Mouse (Mus musculus) embryonic facial prominence, embryonic 15.5 days (tissue): ENCODE results near the gene Rasgrp3. TPM values are rescaled to one million over a fixed set of nuclear protein-coding genes. Genes with fewer than 3 reads are reported as not detected.

ENCODE experiments used
- ATAC-seq: fragments of 200-750 bp; cut with Nextera tagmentation; 2 replicates; pipeline ENCODE4 v1.8.0; 2017; ENCODE audit warnings: low read depth, moderate TSS enrichment; ENCODE audit not compliant: insufficient number of reproducible peaks, low FRiP score, low TSS enrichment
- H3K27ac ChIP-seq: fragments of 300-500 bp; sonication (generic); replicated peaks from 2 replicates; pipeline ENCODE4 v1.5.1; 2015; ENCODE audit warnings: mild to moderate bottlenecking, inconsistent platforms
- H3K27me3 ChIP-seq: fragments of 300-500 bp; sonication (generic); 2 replicates; pipeline ENCODE4 v1.6.1; 2015; ENCODE audit warnings: inconsistent platforms
- H3K36me3 ChIP-seq: fragments of 300-500 bp; sonication (generic); 2 replicates; pipeline ENCODE4 v1.6.1; 2015; ENCODE audit warnings: mild to moderate bottlenecking, inconsistent platforms
- H3K4me1 ChIP-seq: fragments of 300-500 bp; sonication (generic); 2 replicates; pipeline ENCODE4 v1.6.1; 2015; ENCODE audit warnings: inconsistent platforms
- H3K4me2 ChIP-seq: fragments of 300-500 bp; sonication (generic); replicated peaks from 2 replicates; pipeline ENCODE4 v1.6.1; 2015; ENCODE audit warnings: mild to moderate bottlenecking, inconsistent platforms
- H3K4me3 ChIP-seq: fragments of 300-500 bp; sonication (generic); replicated peaks from 2 replicates; pipeline ENCODE4 v1.5.1; 2015; ENCODE audit warnings: mild to moderate bottlenecking, inconsistent platforms
- H3K9ac ChIP-seq: fragments of 300-500 bp; sonication (generic); 2 replicates; pipeline ENCODE4 v1.6.1; 2015; ENCODE audit warnings: inconsistent platforms
- H3K9me3 ChIP-seq: fragments of 300-500 bp; sonication (generic); replicated peaks from 2 replicates; pipeline ENCODE4 v1.6.1; 2016; ENCODE audit warnings: inconsistent platforms
- whole genome bisulfite sequencing: fragments of 180-500 bp; shearing (Covaris S2); methylation state at CpG from one replicate; pipeline ENCODE4 v1.1.7; 2015; 5-methylcytosine and 5-hydroxymethylcytosine counted together
- polyA plus RNA-seq: library from polyadenylated mRNA; unstranded; fragments of >200 nt; fragmentation: Nextera tagmentation; extraction: Ambion mirVana; gene quantifications from 2 replicates; pipeline ENCODE4 v1.2.1, GENCODE M21; 2015

The Rasgrp3 gene
- polyA plus RNA-seq, 1 experiment from 2014 or later = 10.8 TPM

DNA sequence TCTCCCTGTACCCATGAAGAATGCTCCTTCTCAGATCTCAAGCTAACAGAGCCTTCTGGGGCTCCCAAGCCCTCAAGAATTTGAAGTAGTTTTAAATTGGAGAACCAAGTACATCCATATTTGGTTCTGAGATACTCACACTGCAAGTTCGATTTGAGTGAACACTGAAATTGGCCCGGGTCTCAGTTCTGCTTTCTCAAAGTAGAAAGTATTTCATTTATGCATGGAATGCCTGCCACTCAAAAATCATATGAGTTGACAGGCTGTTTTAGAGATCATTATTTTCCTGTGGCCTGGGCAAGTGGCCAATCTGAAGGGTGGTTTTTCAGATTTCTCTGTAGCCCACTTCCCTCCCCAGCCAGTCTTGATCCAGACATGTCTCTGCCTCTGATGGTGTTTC is 36.7 kb downstream of the Rasgrp3 start:
- 25% methylated on average over 2 of the region's 2 CpGs for WGBS
- Histone ChIP-seq H3K9ac (no peak overlapping the region), H3K27ac (no peak overlapping the region), H3K4me1 (no peaks in the 10 kb centered on the region), H3K9me3 (no peaks in the 10 kb centered on the region), H3K4me3 (no peak overlapping the region), H3K4me2 (no peak overlapping the region), H3K36me3 (no peaks in the 10 kb centered on the region), H3K27me3 (no peaks in the 10 kb centered on the region)
- no peak for ATAC-seq

DNA sequence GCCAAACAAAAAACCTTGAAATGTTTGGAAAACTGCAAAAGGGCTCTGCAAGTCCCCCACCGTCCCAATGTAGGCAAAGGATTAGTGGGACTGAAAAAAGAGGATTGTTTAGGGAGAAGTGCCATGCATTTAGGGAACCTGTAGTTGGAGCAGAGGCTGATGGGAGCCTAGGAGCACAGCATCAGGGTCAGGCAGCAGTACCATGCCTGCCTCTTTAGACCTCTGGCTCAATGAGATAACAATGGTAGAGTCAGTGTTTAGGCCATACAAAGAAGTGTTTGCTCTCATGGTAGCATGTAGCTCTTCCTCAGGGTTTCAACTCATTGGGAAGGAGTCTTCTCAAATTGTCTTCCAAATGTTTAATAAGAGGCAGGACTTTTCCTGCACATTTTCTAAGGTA is 40.3 kb downstream of the Rasgrp3 start:
- no peak for ATAC-seq
- no peak overlapping the region for H3K4me3 ChIP-seq
- no peak overlapping the region for H3K9ac ChIP-seq
- no peak overlapping the region for H3K4me2 ChIP-seq
- no peaks in the 10 kb centered on the region for H3K9me3 ChIP-seq
- no peak overlapping the region for H3K27ac ChIP-seq
- H3K27me3 ChIP-seq = no peaks in the 10 kb centered on the region
- WGBS = 68% methylated on average over 1 of the region's 1 CpGs
- no peaks in the 10 kb centered on the region for H3K4me1 ChIP-seq
- H3K36me3 ChIP-seq = no peaks in the 10 kb centered on the region

DNA sequence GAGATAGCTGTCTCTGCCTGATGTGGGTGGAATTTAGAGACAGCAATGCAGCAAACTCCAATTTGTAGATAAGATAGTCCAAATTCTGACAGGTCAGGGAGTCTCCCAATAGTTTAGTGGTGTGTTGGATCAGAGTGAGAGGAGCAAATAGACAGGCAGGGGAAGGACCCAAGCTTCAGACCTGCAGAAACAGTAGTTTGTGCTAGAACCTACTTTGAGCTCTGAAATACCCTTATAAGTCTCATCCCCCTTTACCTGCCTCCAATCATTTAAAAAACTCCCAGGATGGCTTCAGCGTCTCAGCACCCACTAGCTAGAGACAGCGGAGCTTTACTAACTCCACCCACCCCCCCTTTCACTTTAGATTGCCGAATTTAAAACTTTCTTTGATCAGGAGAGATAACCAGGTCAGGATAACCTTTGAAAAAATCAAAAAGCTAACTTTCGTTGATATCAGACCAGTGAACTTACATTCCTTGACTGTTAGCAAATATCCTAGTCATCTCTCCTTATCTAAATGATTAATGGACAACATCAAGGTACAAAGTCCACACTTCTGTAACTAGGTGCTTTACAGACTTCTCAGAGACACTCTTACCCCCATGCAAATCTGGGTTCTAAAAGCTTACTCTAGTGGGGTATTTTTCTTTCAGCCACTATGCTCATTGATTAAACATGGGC is 41.2 kb downstream of the Rasgrp3 start:
- no peaks in the 10 kb centered on the region for H3K27me3 ChIP-seq
- no peak overlapping the region for H3K4me3 ChIP-seq
- ATAC-seq = no peak
- H3K27ac ChIP-seq = no peak overlapping the region
- no peaks in the 10 kb centered on the region for H3K36me3 ChIP-seq
- 72% methylated on average over 4 of the region's 4 CpGs for WGBS
- no peak overlapping the region for H3K4me2 ChIP-seq
- no peak overlapping the region for H3K9ac ChIP-seq
- no peaks in the 10 kb centered on the region for H3K9me3 ChIP-seq
- H3K4me1 ChIP-seq = no peaks in the 10 kb centered on the region

DNA sequence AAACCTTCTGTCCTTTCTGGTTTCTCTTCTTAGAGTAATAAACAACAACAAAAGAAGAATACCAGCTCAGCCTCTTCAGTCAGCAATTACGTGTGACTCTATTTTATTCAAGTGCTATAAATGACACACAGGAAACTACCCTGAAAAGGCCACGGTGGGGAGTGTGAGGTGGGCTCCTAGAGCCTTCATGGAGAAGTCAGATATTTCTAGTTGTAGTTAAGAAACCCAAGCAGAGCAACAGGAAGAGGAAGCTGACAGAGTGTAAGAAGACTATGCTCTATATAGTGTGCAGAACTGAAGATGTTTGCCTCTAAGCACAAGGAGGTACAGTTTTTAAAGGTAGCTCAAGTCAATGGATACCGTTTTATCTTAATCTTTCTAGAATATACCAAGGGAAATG is 42.0 kb downstream of the Rasgrp3 start:
- Histone ChIP-seq H3K27ac (no peak overlapping the region), H3K9ac (no peak overlapping the region), H3K4me2 (no peak overlapping the region), H3K9me3 (no peaks in the 10 kb centered on the region), H3K4me3 (no peak overlapping the region), H3K36me3 (no peaks in the 10 kb centered on the region), H3K4me1 (no peaks in the 10 kb centered on the region), H3K27me3 (no peaks in the 10 kb centered on the region)
- no peak for ATAC-seq
- 77% methylated on average over 3 of the region's 3 CpGs for WGBS

DNA sequence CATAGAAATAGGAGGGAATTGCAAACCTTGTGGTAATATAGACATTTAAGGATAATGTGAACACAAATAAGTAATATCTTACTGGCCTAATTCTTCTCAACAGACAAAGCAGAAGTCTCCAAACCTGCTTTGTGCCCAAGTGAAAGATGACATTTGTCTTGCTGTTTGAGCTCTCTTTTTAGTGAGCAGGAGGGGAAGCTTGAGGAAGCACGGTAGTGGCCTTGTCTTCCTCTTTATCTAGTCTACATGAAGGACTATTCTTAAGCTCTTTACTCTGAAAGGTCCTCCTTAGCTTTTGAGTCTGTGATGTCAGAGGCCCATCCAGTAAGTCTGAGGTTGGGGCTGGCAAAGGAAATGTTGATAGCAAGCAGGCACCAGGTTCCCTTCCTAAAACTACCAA is 43.1 kb downstream of the Rasgrp3 start:
- WGBS = 77% methylated on average over 1 of the region's 1 CpGs

DNA sequence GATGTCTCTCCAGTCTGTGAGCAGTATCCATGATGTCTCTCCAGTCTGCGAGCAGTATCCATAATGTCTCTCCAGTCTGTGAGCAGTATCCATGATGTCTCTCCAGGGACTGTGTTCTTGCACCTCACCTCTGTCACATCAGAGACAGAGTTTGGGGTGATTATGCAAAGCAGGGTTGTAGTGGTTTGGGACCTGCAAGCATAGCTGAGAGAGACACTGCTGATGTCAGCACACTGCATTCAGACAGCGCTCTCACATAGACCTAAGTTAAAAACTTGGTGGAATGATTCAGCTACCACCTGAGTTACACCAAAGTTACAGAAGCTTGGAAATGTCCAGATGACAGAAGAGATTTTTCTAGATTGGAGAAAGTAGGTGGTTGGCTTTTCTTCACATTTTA is 44.0 kb downstream of the Rasgrp3 start:
- 93% methylated on average over 2 of the region's 2 CpGs for WGBS
- H3K9ac ChIP-seq = no peak overlapping the region
- no peak overlapping the region for H3K27ac ChIP-seq
- no peaks in the 10 kb centered on the region for H3K4me1 ChIP-seq
- H3K4me3 ChIP-seq = no peak overlapping the region
- H3K9me3 ChIP-seq = no peaks in the 10 kb centered on the region
- no peaks in the 10 kb centered on the region for H3K36me3 ChIP-seq
- no peak for ATAC-seq
- H3K4me2 ChIP-seq = no peak overlapping the region
- H3K27me3 ChIP-seq = no peaks in the 10 kb centered on the region

More for the DNA sequence above, 43.1 kb downstream of the Rasgrp3 start:
- Histone ChIP-seq H3K4me3 (no peak overlapping the region), H3K36me3 (no peaks in the 10 kb centered on the region), H3K27me3 (no peaks in the 10 kb centered on the region), H3K9ac (no peak overlapping the region), H3K9me3 (no peaks in the 10 kb centered on the region), H3K4me2 (no peak overlapping the region), H3K4me1 (no peaks in the 10 kb centered on the region), H3K27ac (no peak overlapping the region)
- no peak for ATAC-seq

DNA sequence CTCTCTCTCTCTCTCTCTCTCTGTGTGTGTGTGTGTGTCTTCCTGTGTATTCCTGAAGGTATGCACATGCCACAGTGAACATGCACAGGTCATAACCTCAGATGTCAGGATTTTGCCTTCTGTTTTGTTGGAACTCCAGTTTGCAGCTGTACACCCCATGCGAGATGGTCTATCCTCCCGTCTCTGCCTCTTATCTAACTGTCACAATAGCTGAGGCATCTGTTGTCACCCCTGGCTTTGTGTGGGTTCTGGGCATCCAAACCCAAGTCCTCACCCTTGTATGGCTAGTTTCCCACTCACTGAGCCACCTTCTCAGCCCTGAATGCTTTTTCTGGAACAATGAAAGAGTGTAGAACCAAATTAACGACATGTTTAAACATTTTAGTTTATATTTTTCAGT is 44.7 kb downstream of the Rasgrp3 start:
- Histone ChIP-seq H3K4me3 (no peak overlapping the region), H3K9ac (no peak overlapping the region), H3K4me2 (no peak overlapping the region), H3K27me3 (no peaks in the 10 kb centered on the region), H3K4me1 (no peaks in the 10 kb centered on the region), H3K9me3 (no peaks in the 10 kb centered on the region), H3K27ac (no peak overlapping the region), H3K36me3 (no peaks in the 10 kb centered on the region)
- no peak for ATAC-seq
- 76% methylated on average over 3 of the region's 3 CpGs for WGBS

DNA sequence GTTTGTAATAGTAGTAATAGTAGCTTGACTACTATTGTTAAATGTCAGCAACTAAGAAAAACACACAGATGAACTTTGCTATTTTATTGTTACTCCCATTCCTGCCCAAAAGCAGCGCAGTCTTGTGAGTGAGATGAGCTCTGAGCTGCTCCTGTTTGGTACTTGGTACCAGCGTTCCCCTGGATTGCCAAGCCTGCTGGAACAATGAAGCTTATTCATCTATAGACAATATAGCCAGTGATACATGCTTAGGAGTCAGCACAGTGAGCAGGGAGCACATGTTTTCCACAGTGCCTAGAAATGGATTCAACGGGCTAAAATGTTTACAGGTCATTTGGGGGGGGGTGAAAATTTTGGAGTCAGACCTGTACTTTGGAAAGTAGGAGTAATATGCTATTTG is 50.5 kb downstream of the Rasgrp3 start:
- H3K4me3 ChIP-seq = no peak overlapping the region
- no peaks in the 10 kb centered on the region for H3K27me3 ChIP-seq
- no peak overlapping the region for H3K4me2 ChIP-seq
- no peaks in the 10 kb centered on the region for H3K9me3 ChIP-seq
- no peak for ATAC-seq
- no peak overlapping the region for H3K9ac ChIP-seq
- H3K36me3 ChIP-seq = no peaks in the 10 kb centered on the region
- no peak overlapping the region for H3K27ac ChIP-seq
- H3K4me1 ChIP-seq = no peaks in the 10 kb centered on the region
- 54% methylated on average over 3 of the region's 3 CpGs for WGBS

DNA sequence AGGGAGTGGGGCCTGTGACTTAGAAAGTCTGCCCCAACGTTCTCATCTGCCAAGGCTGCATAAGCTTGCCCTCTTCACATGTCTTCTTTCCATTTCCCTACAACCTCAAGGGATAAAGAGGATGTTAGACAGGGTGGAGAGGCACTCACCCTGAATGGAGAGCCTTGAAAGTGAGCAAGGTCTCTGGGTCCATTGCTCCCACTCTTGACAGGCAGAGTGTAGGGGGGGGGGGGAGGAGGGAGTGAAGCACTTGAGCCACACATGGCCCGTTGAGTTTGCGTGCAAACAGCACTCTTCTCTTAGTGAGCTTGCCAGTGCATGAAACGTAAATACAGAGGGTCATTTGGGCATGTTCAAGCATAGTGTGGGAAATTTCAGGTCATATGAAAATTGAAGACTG is 59.5 kb downstream of the Rasgrp3 start:
- Histone ChIP-seq H3K4me1 (no peaks in the 10 kb centered on the region), H3K4me3 (no peak overlapping the region), H3K27me3 (no peaks in the 10 kb centered on the region), H3K36me3 (no peaks in the 10 kb centered on the region), H3K27ac (no peak overlapping the region), H3K9me3 (no peaks in the 10 kb centered on the region), H3K4me2 (no peak overlapping the region), H3K9ac (no peak overlapping the region)
- no peak for ATAC-seq
- 66% methylated on average over 4 of the region's 4 CpGs for WGBS

DNA sequence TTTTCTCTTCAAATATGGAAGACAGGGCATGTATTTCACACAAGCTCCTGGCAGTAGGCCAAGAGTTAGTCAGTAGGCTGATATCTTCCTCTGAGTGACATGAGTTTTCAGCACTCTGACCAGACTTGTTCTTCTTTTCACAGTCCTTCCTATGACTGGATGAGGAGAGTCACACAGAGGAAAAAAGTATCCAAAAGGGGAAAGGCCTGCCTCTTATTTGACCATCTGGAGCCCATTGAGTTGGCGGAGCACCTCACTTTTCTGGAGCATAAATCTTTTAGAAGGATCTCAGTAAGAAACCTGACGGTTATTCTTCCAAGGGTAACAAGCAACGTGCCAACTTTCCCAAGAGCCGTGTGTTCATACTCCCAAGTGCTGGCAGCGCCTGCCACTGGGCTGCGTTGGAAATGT is 62.5 kb downstream of the Rasgrp3 start:
- Histone ChIP-seq H3K9me3 (no peaks in the 10 kb centered on the region), H3K9ac (no peak overlapping the region), H3K4me2 (no peak overlapping the region), H3K36me3 (no peaks in the 10 kb centered on the region), H3K27ac (no peak overlapping the region), H3K27me3 (no peaks in the 10 kb centered on the region), H3K4me3 (no peak overlapping the region), H3K4me1 (no peaks in the 10 kb centered on the region)
- WGBS = 75% methylated on average over 6 of the region's 6 CpGs
- no peak for ATAC-seq

DNA sequence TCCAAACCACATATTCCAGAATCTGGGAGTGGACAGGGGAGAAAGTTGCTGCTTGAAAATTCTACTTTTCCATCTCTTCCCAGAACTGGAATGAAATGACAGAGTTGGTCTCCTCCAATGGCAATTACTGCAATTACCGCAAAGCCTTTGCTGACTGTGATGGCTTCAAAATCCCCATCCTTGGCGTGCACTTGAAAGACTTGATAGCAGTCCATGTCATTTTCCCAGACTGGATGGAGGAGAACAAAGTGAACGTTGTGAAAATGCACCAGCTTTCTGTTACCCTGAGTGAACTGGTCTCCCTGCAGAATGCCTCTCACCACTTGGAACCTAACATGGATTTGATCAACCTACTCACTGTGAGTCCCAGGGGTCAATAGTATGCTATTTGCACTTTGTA is 67.3 kb downstream of the Rasgrp3 start:
- Histone ChIP-seq H3K4me2 (no peak overlapping the region), H3K9ac (no peak overlapping the region), H3K9me3 (no peaks in the 10 kb centered on the region), H3K27ac (no peak overlapping the region), H3K4me1 (no peaks in the 10 kb centered on the region), H3K36me3 (no peaks in the 10 kb centered on the region), H3K4me3 (no peak overlapping the region), H3K27me3 (no peaks in the 10 kb centered on the region)
- ATAC-seq = 0 out of 2 replicates have a peak, but pooled peaks have one; percentile 57
- 75% methylated on average over 3 of the region's 3 CpGs for WGBS

DNA sequence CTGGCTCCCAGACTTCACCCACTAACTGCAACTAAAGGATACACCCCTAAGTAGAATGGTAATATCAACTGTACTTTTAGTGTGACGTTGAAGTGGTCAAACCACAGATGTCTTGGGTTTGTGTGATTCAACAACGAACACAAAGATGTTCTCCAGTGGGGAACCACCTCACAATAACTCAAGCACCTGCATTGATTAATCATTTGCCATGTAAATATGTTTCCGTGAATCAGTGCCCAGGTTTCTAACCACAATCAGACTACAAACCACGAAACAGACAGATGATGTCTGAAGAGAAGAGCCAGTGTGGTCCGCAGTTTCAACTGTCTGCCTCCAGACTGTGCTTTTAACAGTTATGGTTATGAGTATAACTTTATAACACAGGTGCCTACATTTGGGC is 69.4 kb downstream of the Rasgrp3 start:
- Histone ChIP-seq H3K36me3 (no peaks in the 10 kb centered on the region), H3K27ac (no peak overlapping the region), H3K9ac (no peak overlapping the region), H3K27me3 (no peaks in the 10 kb centered on the region), H3K4me2 (no peak overlapping the region), H3K4me1 (no peaks in the 10 kb centered on the region), H3K9me3 (no peaks in the 10 kb centered on the region), H3K4me3 (no peak overlapping the region)
- no peak for ATAC-seq
- 86% methylated on average over 5 of the region's 5 CpGs for WGBS
